Mouse (Mus musculus) liver, embryonic 15.5 days (tissue): Measurements from ENCODE around the gene Necap2. TPM values are rescaled to one million over a fixed set of nuclear protein-coding genes. Genes with fewer than 3 reads are reported as not detected.

Experiments
- ATAC-seq: fragments of 200-750 bp; cut with Nextera tagmentation; 2 replicates; pipeline ENCODE4 v1.8.0; 2017; ENCODE audit warnings: moderate number of reproducible peaks, mild to moderate bottlenecking, moderate library complexity; ENCODE audit not compliant: insufficient read depth
- H3K27ac ChIP-seq: fragments of 300-500 bp; sonication (generic); replicated peaks from 2 replicates; pipeline ENCODE4 v1.5.1; 2015; ENCODE audit warnings: mild to moderate bottlenecking, inconsistent platforms
- H3K27me3 ChIP-seq: fragments of 300-500 bp; sonication (generic); 2 replicates; pipeline ENCODE4 v1.6.1; 2015; ENCODE audit warnings: mild to moderate bottlenecking, inconsistent platforms
- H3K36me3 ChIP-seq: fragments of 300-500 bp; sonication (generic); replicated peaks from 2 replicates; pipeline ENCODE4 v1.6.1; 2015; ENCODE audit warnings: moderate library complexity, mild to moderate bottlenecking, inconsistent platforms
- H3K4me1 ChIP-seq: fragments of 300-500 bp; sonication (generic); replicated peaks from 2 replicates; pipeline ENCODE4 v1.6.1; 2015; ENCODE audit warnings: inconsistent platforms
- H3K4me2 ChIP-seq: fragments of 300-500 bp; sonication (generic); 2 replicates; pipeline ENCODE4 v1.6.1; 2015; ENCODE audit warnings: moderate library complexity, mild to moderate bottlenecking, inconsistent platforms
- H3K4me3 ChIP-seq: fragments of 300-500 bp; sonication (generic); replicated peaks from 2 replicates; pipeline ENCODE4 v1.5.1; 2015; ENCODE audit warnings: mild to moderate bottlenecking, inconsistent platforms
- H3K9ac ChIP-seq: fragments of 300-500 bp; sonication (generic); 2 replicates; pipeline ENCODE4 v1.6.1; 2015; ENCODE audit warnings: moderate library complexity, mild to moderate bottlenecking, inconsistent platforms
- H3K9me3 ChIP-seq: fragments of 300-500 bp; sonication (generic); replicated peaks from 2 replicates; pipeline ENCODE4 v1.6.1; 2016; ENCODE audit warnings: inconsistent platforms
- WGBS: fragments of 180-500 bp; shearing (Covaris S2); methylation state at CpG from one replicate; pipeline ENCODE4 v1.1.7; 2015; ENCODE audit warnings: mixed read lengths; ENCODE audit not compliant: insufficient replicate concordance; 5-methylcytosine and 5-hydroxymethylcytosine counted together
- polyA plus RNA-seq: library from polyadenylated mRNA; unstranded; fragments of >200 nt; fragmentation: Nextera tagmentation; extraction: Ambion mirVana; gene quantifications from 2 replicates; pipeline ENCODE4 v1.2.1, GENCODE M21; 2015

Gene Necap2
- polyA plus RNA-seq, 1 experiment from 2014 or later = 97.2 TPM

DNA sequence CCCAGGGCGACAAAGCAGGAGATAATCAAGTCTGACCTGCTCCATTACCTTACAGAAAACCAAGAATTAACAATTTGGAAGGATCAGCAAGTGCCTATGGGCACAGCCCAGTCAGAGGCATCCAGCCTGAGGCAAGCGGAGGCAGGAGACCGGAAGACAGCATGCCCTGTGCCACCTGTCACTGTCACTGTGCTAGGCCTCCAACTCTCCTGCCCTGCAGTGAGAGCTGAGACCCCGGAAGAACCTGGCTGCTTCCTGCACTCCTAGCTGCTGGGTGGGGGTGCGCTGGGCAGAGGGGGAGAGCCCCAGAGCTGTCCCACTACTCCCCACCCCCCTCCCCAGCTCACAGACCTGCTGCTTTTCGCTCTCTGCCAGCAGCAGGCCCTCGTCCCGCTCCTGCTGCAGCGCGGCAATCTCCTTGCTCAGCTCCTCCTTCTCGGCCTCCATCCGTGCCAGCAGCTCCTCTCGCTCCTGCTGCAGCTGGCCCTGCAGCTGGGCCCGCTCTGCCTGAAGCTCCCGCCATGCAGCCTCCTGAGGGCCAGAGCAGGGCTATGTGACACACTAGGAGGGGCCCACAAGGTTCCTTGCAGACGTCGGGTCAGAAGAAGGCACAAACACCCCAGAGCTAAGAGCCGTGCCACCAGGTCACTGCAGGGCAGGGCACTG, 47.5 kb downstream of the Necap2 start:
- ATAC-seq = no peak
- Histone ChIP-seq H3K36me3 (no peaks in the 10 kb centered on the region), H3K27me3 (no peaks in the 10 kb centered on the region), H3K4me3 (no peak overlapping the region), H3K9ac (no peak overlapping the region), H3K27ac (no peak overlapping the region), H3K4me2 (no peak overlapping the region), H3K4me1 (peaks cover 22% of the 10 kb centered on the region; the same call in 1 of the 2 replicates), H3K9me3 (no peaks in the 10 kb centered on the region)
- 78% methylated on average over 18 of the region's 18 CpGs for WGBS

- Histone ChIP-seq H3K4me1 (no peaks in the 10 kb centered on the region), H3K9ac (no peak overlapping the region), H3K27ac (no peak overlapping the region), H3K4me3 (no peak overlapping the region), H3K4me2 (no peak overlapping the region; the same call in 1 of the 2 replicates), H3K9me3 (no peaks in the 10 kb centered on the region), H3K27me3 (no peaks in the 10 kb centered on the region), H3K36me3 (no peaks in the 10 kb centered on the region)
- no peak for ATAC-seq
- WGBS = 72% methylated on average over 27 of the region's 27 CpGs
Observed at GRCm38 (mm10) chr4:141024992-141025391, 53.2 kb downstream of the Necap2 start.

- WGBS = 55% methylated on average over 9 of the region's 9 CpGs
Observed at GRCm38 (mm10) chr4:141024052-141024451, 54.1 kb downstream of the Necap2 start.

DNA sequence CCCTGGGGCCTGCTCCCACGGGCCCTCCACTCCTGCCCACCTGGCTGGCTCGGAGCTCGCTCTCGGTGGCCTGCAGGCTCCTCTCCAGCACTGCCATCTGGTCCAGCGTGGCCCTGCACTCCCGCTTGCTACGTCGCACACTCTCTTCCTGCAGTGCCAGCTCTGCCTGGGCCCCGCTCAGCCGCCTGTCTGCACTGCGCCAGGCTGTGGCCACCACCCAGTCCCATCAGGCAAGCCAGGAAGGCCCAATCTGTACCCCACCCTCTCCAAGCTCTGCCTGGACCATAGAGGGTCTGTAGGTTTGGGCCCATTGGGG, 56.6 kb downstream of the Necap2 start:
- H3K9ac ChIP-seq = no peak overlapping the region
- no peak overlapping the region for H3K27ac ChIP-seq
- H3K9me3 ChIP-seq = no peaks in the 10 kb centered on the region
- H3K4me3 ChIP-seq = no peak overlapping the region
- H3K4me1 ChIP-seq = no peaks in the 10 kb centered on the region
- no peak for ATAC-seq
- WGBS = 74% methylated on average over 11 of the region's 11 CpGs
- H3K4me2 ChIP-seq = no peak overlapping the region
- no peaks in the 10 kb centered on the region for H3K36me3 ChIP-seq
- H3K27me3 ChIP-seq = no peaks in the 10 kb centered on the region

More at GRCm38 (mm10) chr4:141024052-141024451, 54.1 kb downstream of the Necap2 start:
- H3K27me3 ChIP-seq = no peaks in the 10 kb centered on the region
- no peak overlapping the region for H3K27ac ChIP-seq
- H3K9ac ChIP-seq = no peak overlapping the region
- ATAC-seq = no peak
- H3K4me2 ChIP-seq = no peak overlapping the region
- H3K9me3 ChIP-seq = no peaks in the 10 kb centered on the region
- no peak overlapping the region for H3K4me3 ChIP-seq
- H3K4me1 ChIP-seq = no peaks in the 10 kb centered on the region
- H3K36me3 ChIP-seq = no peaks in the 10 kb centered on the region

- H3K36me3 ChIP-seq = no peaks in the 10 kb centered on the region
- no peak overlapping the region for H3K27ac ChIP-seq
- H3K4me3 ChIP-seq = no peak overlapping the region
- H3K4me1 ChIP-seq = no peaks in the 10 kb centered on the region
- ATAC-seq = no peak
- no peaks in the 10 kb centered on the region for H3K27me3 ChIP-seq
- WGBS = 61% methylated on average over 14 of the region's 14 CpGs
- no peak overlapping the region for H3K4me2 ChIP-seq
- H3K9me3 ChIP-seq = no peaks in the 10 kb centered on the region
- no peak overlapping the region for H3K9ac ChIP-seq
Observed at GRCm38 (mm10) chr4:141020811-141021613, 57.1 kb downstream of the Necap2 start.

GRCm38 (mm10) chr4:141020220-141020619, 57.9 kb downstream of the Necap2 start:
- Histone ChIP-seq H3K27ac (no peak overlapping the region), H3K27me3 (no peaks in the 10 kb centered on the region), H3K4me3 (no peak overlapping the region), H3K9ac (no peak overlapping the region), H3K4me1 (no peaks in the 10 kb centered on the region; the same call in 1 of the 2 replicates), H3K36me3 (no peaks in the 10 kb centered on the region), H3K4me2 (no peak overlapping the region), H3K9me3 (no peaks in the 10 kb centered on the region)
- ATAC-seq = no peak
- WGBS = 82% methylated on average over 17 of the region's 17 CpGs

DNA sequence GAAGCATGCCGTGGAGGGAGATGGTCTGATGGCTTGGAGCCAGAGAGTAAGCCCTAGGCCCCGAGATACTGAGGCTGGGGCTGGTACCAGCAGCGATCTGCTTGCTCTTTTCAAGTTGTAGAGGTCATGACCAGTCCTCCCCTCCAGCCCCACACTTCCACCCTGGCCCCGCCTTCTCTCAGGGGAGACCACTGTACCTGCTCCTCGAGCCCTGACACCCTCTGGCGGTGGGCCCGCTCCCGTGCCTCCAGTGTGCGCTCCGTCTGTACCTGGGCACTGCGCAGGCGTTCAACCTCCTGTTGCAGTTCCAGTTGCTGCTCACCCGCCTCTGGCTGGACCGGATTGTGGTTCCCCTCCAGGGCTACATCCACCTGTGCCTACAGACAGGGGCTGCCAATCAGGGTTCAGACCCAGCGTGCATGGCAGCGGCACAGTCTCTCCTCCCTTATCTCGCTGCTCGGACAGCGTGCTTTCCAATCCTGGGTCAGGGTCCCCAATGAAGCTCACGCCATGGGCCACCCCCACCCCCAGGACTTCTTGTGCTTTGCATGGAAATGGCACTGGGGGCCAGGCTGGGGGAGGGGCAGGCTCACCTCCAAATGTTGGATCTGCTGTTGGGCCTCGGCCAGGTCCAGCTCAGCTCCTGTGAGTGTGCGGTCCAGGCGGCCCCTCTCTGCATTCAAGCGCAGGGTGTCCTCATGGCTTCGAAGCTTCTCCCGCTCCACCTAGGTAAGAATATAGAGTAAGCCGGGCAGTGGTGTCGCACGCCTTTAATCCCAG, 60.3 kb downstream of the Necap2 start:
- H3K4me3 ChIP-seq = no peak overlapping the region
- WGBS = 82% methylated on average over 29 of the region's 29 CpGs
- no peak overlapping the region for H3K27ac ChIP-seq
- peaks cover 5% of the 10 kb centered on the region; the same call in 1 of the 2 replicates for H3K27me3 ChIP-seq
- no peaks in the 10 kb centered on the region for H3K36me3 ChIP-seq
- no peaks in the 10 kb centered on the region for H3K9me3 ChIP-seq
- no peak overlapping the region for H3K4me2 ChIP-seq
- no peak overlapping the region for H3K9ac ChIP-seq
- no peaks in the 10 kb centered on the region; the same call in 1 of the 2 replicates for H3K4me1 ChIP-seq
- ATAC-seq = no peak

Other genes with a start within 250 kb of the Necap2 start
- 0.02 and 0.03 TPM in 2 replicates for gene Padi1, start 232.6 kb downstream of the Necap2 start, polyA plus RNA-seq
- gene Padi2, start 172.0 kb downstream of the Necap2 start, polyA plus RNA-seq = 1.6 and 2.2 TPM in 2 replicates
- gene Sdhb, start 117.2 kb downstream of the Necap2 start, polyA plus RNA-seq = 192 and 196 TPM in 2 replicates
- gene Atp13a2, start 91.5 kb downstream of the Necap2 start, polyA plus RNA-seq = 17.4 and 20.3 TPM in 2 replicates
- gene Mfap2, start 67.9 kb downstream of the Necap2 start, polyA plus RNA-seq = 17.5 and 21.1 TPM in 2 replicates
- gene Crocc, start 17.8 kb downstream of the Necap2 start, polyA plus RNA-seq = 0.77 and 0.88 TPM in 2 replicates
- gene Spata21, start 10.0 kb upstream of the Necap2 start, polyA plus RNA-seq = not detected in 2 replicates
- gene Szrd1, start 61.4 kb upstream of the Necap2 start, polyA plus RNA-seq = 18.1 and 20.7 TPM in 2 replicates
- 17.9 and 18.3 TPM in 2 replicates for gene Fbxo42, start 69.6 kb upstream of the Necap2 start, polyA plus RNA-seq
- 1.2 and 1.4 TPM in 2 replicates for gene Rsg1, start 135.6 kb upstream of the Necap2 start, polyA plus RNA-seq
- gene Arhgef19, start 161.1 kb upstream of the Necap2 start, polyA plus RNA-seq = 1.5 TPM in 2 replicates
- gene Epha2, start 222.9 kb upstream of the Necap2 start, polyA plus RNA-seq = 0.75 and 0.79 TPM in 2 replicates